Mouse (Mus musculus) limb, embryonic 11.5 days (tissue): ENCODE measurements around the gene Anks3. TPM values are rescaled to one million over a fixed set of nuclear protein-coding genes. Genes with fewer than 3 reads are reported as not detected.

Experiments used
- ATAC-seq: fragments of 200-750 bp; cut with Nextera tagmentation; 2 replicates; pipeline ENCODE4 v1.8.0; 2017; ENCODE audit warnings: low read depth; ENCODE audit not compliant: insufficient number of reproducible peaks, low FRiP score, low TSS enrichment
- DNase-seq: peaks from one replicate; pipeline ENCODE4 v3.0.0-alpha.2; 2015; ENCODE audit warnings: low spot score
- H3K27ac ChIP-seq: fragments of 300-500 bp; sonication (generic); replicated peaks from 2 replicates; pipeline ENCODE4 v1.5.1; 2014; ENCODE audit warnings: low read depth, mild to moderate bottlenecking, low read length
- H3K27me3 ChIP-seq: fragments of 300-500 bp; sonication (generic); 2 replicates; pipeline ENCODE4 v1.6.1; 2014; ENCODE audit warnings: mild to moderate bottlenecking, low read length, mixed read lengths; ENCODE audit not compliant: control insufficient read depth, insufficient read depth
- H3K36me3 ChIP-seq: fragments of 300-500 bp; sonication (generic); 2 replicates; pipeline ENCODE4 v1.6.1; 2014; ENCODE audit warnings: mild to moderate bottlenecking, low read length, moderate library complexity, mixed read lengths; ENCODE audit not compliant: control insufficient read depth, insufficient read depth
- H3K4me1 ChIP-seq: fragments of 300-500 bp; sonication (generic); 2 replicates; pipeline ENCODE4 v1.6.1; 2014; ENCODE audit warnings: low read length, mixed read lengths; ENCODE audit not compliant: control insufficient read depth, insufficient read depth
- H3K4me2 ChIP-seq: fragments of 300-500 bp; sonication (generic); 2 replicates; pipeline ENCODE4 v1.6.1; 2014; ENCODE audit warnings: low read depth, mild to moderate bottlenecking, moderate library complexity; ENCODE audit not compliant: severe bottlenecking
- H3K4me3 ChIP-seq: fragments of 300-500 bp; sonication (generic); 2 replicates; pipeline ENCODE4 v1.5.1; 2014; ENCODE audit warnings: low read depth, low read length
- H3K9ac ChIP-seq: fragments of 300-500 bp; sonication (generic); 2 replicates; pipeline ENCODE4 v1.6.1; 2014; ENCODE audit warnings: mild to moderate bottlenecking, low read length
- H3K9me3 ChIP-seq: fragments of 300-500 bp; sonication (generic); 2 replicates; pipeline ENCODE4 v1.6.1; 2016; ENCODE audit warnings: low read length; ENCODE audit not compliant: control insufficient read depth
- whole genome bisulfite sequencing: fragments of 180-500 bp; shearing (Covaris S2); extraction: QIAGEN DNeasy Blood & Tissue Kit; methylation state at CpG from one replicate; pipeline ENCODE4 v1.1.7; 2014; 5-methylcytosine and 5-hydroxymethylcytosine counted together
- polyA plus RNA-seq: library from polyadenylated mRNA; unstranded; fragments of >200 nt; fragmentation: Nextera tagmentation; extraction: Ambion mirVana; gene quantifications from 2 replicates; pipeline ENCODE4 v1.2.1, GENCODE M21; 2014

Anks3 gene
- polyA plus RNA-seq, 1 experiment from 2014 or later, result 41.0 TPM

GRCm38 (mm10) chr16:4894201-4894908 lies 69.7 kb downstream of the Anks3 start:
- Histone ChIP-seq H3K9ac (no peak overlapping the region), H3K27me3 (no peaks in the 10 kb centered on the region), H3K4me1 (no peaks in the 10 kb centered on the region), H3K27ac (no peak overlapping the region), H3K9me3 (no peaks in the 10 kb centered on the region), H3K4me2 (no peak overlapping the region), H3K4me3 (no peak overlapping the region), H3K36me3 (no peaks in the 10 kb centered on the region)
- ATAC-seq, result no peak
- 84% methylated on average over 7 of the region's 7 CpGs for WGBS
- DNase-seq, result no peak

DNA sequence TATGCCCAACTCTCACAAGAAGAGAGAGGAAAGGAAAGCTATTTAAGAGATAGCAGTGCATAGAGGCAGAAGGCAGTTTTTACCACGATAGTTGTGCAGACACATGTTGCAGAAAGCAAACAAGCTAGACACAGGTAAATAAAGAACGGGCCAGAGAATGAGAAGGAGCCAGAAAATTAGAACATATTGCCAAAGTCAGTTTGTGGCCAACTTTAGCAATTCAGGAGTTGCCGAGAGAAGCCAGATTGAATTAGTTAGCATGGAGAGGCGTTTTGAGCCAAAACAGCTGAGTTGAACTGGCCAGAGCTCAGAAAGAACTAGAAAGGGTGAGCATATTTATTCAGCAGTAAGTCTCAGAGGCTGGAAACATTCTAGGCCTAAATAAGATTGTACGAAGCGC lies 71.8 kb downstream of the Anks3 start:
- 87% methylated on average over 6 of the region's 6 CpGs for whole genome bisulfite sequencing
- H3K4me1 ChIP-seq, result peaks cover 3% of the 10 kb centered on the region

More for the DNA sequence above, 71.8 kb downstream of the Anks3 start:
- Histone ChIP-seq H3K9me3 (no peaks in the 10 kb centered on the region), H3K27me3 (no peaks in the 10 kb centered on the region), H3K27ac (no peak overlapping the region), H3K36me3 (no peaks in the 10 kb centered on the region), H3K9ac (no peak overlapping the region), H3K4me3 (no peak overlapping the region), H3K4me2 (no peak overlapping the region)
- ATAC-seq, result no peak
- DNase-seq, result no peak

Other genes starting within 250 kb of the Anks3 start
- 249 and 258 TPM in 2 replicates for gene Nmral1, start 244.8 kb downstream of the Anks3 start, polyA plus RNA-seq
- 103 and 111 TPM in 2 replicates for gene Hmox2, start 237.8 kb downstream of the Anks3 start, polyA plus RNA-seq
- gene Cdip1, start 173.9 kb downstream of the Anks3 start, polyA plus RNA-seq, result 82.2 and 89.5 TPM in 2 replicates
- 0.81 and 0.93 TPM in 2 replicates for gene 4930562C15Rik, start 128.8 kb downstream of the Anks3 start, polyA plus RNA-seq
- 32.0 and 36.4 TPM in 2 replicates for gene Ubald1, start 83.9 kb downstream of the Anks3 start, polyA plus RNA-seq
- 79.3 and 79.6 TPM in 2 replicates for gene Mgrn1, start 78.0 kb downstream of the Anks3 start, polyA plus RNA-seq
- 163 and 172 TPM in 2 replicates for gene Nudt16l1, start 25.4 kb downstream of the Anks3 start, polyA plus RNA-seq
- not detected in 2 replicates for gene Sept12, start 33.6 kb upstream of the Anks3 start, polyA plus RNA-seq
- gene Smim22, start 43.1 kb upstream of the Anks3 start, polyA plus RNA-seq, result 0.76 and 3.4 TPM in 2 replicates
- 67.7 and 70.8 TPM in 2 replicates for gene Rogdi, start 49.3 kb upstream of the Anks3 start, polyA plus RNA-seq
- 122 and 148 TPM in 2 replicates for gene Glyr1, start 85.7 kb upstream of the Anks3 start, polyA plus RNA-seq
- gene Ubn1, start 85.9 kb upstream of the Anks3 start, polyA plus RNA-seq, result 25.1 and 25.9 TPM in 2 replicates
- 1.6 and 1.7 TPM in 2 replicates for gene Ppl, start 168.2 kb upstream of the Anks3 start, polyA plus RNA-seq
- not detected in 2 replicates for gene Sec14l5, start 182.9 kb upstream of the Anks3 start, polyA plus RNA-seq
- 16.6 and 16.9 TPM in 2 replicates for gene Nagpa, start 239.8 kb upstream of the Anks3 start, polyA plus RNA-seq